ENCODE assay signal across 21 mouse cellular contexts in the genomic region with DNA sequence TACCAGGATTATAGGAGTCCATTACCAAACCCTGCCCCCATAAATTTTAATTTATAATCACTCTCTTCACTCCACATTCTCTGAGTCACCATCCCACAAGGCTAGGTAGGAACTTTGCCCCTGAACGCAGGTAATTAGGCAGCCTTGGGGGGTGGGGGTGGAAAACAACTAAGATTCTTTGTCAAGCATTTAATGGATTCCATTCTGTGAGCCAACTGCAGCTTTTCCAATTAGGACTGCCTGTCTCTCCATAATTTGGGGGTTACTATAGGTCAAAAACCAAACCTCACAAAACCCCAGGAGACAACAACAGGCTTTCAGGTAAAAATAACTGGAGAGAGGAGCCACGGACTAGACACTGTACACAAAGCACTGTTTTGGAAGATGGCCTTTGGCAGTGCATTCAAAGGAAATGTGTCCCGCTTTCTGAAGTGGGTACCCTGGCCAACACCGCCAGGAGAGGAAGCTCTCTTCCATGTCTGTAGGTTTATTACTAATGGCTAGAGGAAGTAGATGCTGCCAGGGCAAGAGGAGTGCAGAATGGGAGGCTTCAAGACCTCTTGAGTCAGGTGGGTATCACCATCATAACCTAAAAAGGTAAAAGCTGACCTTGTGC. TPM values are rescaled to one million over a fixed set of nuclear protein-coding genes. Genes with fewer than 3 reads are reported as not detected.
DNase-seq lines count a peak whose midpoint lies in the region; ATAC-seq and TF ChIP-seq lines count a peak whose summit lies in the region.
"Had no signal": no experiment of that assay in that cellular context is flagged by ENCODE, and none has a peak within 500 bp of the region (broad histone marks: within the 10 kb centered on the region; RNA-seq: fewer than 3 reads in every experiment).

No protein-coding gene starts in this region.

- no peak overlapping the region; the same call in 1 of the 2 replicates for H3K9ac ChIP-seq in heart, adult 2 months (ENCODE audit: low read depth, low read length)
- no peak overlapping the region for H3K9ac ChIP-seq in kidney, embryonic 15.5 days
- H3K9ac ChIP-seq: forebrain, embryonic 13.5 days; forebrain, postnatal 0 days; heart, embryonic 15.5 days; hindbrain, embryonic 15.5 days had no signal

- intact Hi-C loops in heart, adult 2 months (cut with DNase I), result no loop called here

- H3K4me2 ChIP-seq in kidney, embryonic 15.5 days, result no peak overlapping the region
- H3K4me2 ChIP-seq: forebrain, embryonic 13.5 days; heart, embryonic 11.5 days; heart, embryonic 15.5 days; hindbrain, embryonic 15.5 days had no signal

- no peak for TF ChIP-seq POLR2A in cerebellum, adult 2 months (IDR thresholded peaks at IDR 0.05; ENCODE audit: borderline replicate concordance, insufficient read depth, low read length)
- no peak for TF ChIP-seq POLR2A in heart, adult 2 months (IDR thresholded peaks at IDR 0.05; ENCODE audit: insufficient read depth, low read depth, low read length)

- peaks cover 11% of the 10 kb centered on the region for H3K36me3 ChIP-seq in heart, adult 2 months (ENCODE audit: control insufficient read depth, insufficient read depth, low read length)
- H3K36me3 ChIP-seq in kidney, embryonic 15.5 days, result peaks cover 3% of the 10 kb centered on the region
- H3K36me3 ChIP-seq: heart, embryonic 15.5 days; hindbrain, embryonic 15.5 days had no signal

- 0 out of 2 replicates have a peak overlapping the region, but pooled peaks have one; percentile 34 for H3K27ac ChIP-seq in cerebellum, adult 2 months (ENCODE audit: insufficient read depth, low read length)
- peak overlapping the region; percentile 93 for H3K27ac ChIP-seq in heart, adult 2 months
- no peak overlapping the region for H3K27ac ChIP-seq in kidney, embryonic 15.5 days
- H3K27ac ChIP-seq: forebrain, embryonic 13.5 days; heart, embryonic 15.5 days; hindbrain, embryonic 15.5 days had no signal

- H3K9me3 ChIP-seq in kidney, embryonic 15.5 days (replicated peaks), result no peaks in the 10 kb centered on the region
- H3K9me3 ChIP-seq: forebrain, embryonic 13.5 days; G1E; heart, embryonic 15.5 days; hindbrain, embryonic 15.5 days had no signal

- WGBS in cerebellum, adult 2 months, result 32% methylated on average over 4 of the region's 4 CpGs
- WGBS in heart, adult 2 months, result 54% methylated on average over 4 of the region's 4 CpGs
- WGBS in kidney, embryonic 15.5 days, result 83% methylated on average over 4 of the region's 4 CpGs

- H3K4me1 ChIP-seq in cerebellum, adult 2 months (ENCODE audit: control insufficient read depth, insufficient read depth, low read length), result peaks cover 48% of the 10 kb centered on the region
- peaks cover 46% of the 10 kb centered on the region for H3K4me1 ChIP-seq in heart, adult 2 months (ENCODE audit: control insufficient read depth, insufficient read depth, low read length)
- H3K4me1 ChIP-seq in kidney, embryonic 15.5 days, result peaks cover 14% of the 10 kb centered on the region; the same call in 1 of the 2 replicates

- TF ChIP-seq EP300 in heart, adult 2 months (IDR thresholded peaks at IDR 0.05; ENCODE audit: insufficient read depth, low read depth, low read length), result no peak

- H3K79me2 ChIP-seq in heart, adult 2 months (replicated peaks; ENCODE audit: control insufficient read depth, insufficient read depth, low read length), result no peaks in the 10 kb centered on the region

- no peak for TF ChIP-seq CTCF in cerebellum, adult 2 months (IDR thresholded peaks at IDR 0.05; ENCODE audit: borderline replicate concordance, insufficient read depth, low read depth, low read length)
- TF ChIP-seq CTCF in heart, adult 2 months (IDR thresholded peaks at IDR 0.05), result no peak

- H3K4me3 ChIP-seq in cerebellum, adult 2 months (replicated peaks; ENCODE audit: insufficient read depth, low read depth, low read length), result no peak overlapping the region
- H3K4me3 ChIP-seq in heart, adult 2 months, result no peak overlapping the region
- H3K4me3 ChIP-seq in kidney, embryonic 15.5 days (replicated peaks), result no peak overlapping the region
- H3K4me3 ChIP-seq: forebrain, embryonic 13.5 days; heart, embryonic 15.5 days; hindbrain, embryonic 15.5 days had no signal

- peak in 1 of 2 experiments; percentile 59 for DNase-seq in cerebellum, adult 2 months
- no peak for DNase-seq in heart, adult 2 months
- DNase-seq in heart, adult 8-10 months (ENCODE audit: low spot score), result no peak
- peak; percentile 33 to 42 for DNase-seq in kidney, postnatal 36 days
- DNase-seq in Muller cell, postnatal 12 days (ENCODE audit: inconsistent ontology term), result peak; percentile 45
- DNase-seq: adrenal gland, postnatal 10 days; B cell, adult 2 months; forebrain, postnatal 0 days; gastrocnemius, postnatal 36 days; heart, adult 11 months; heart, postnatal 36 days had no signal

- ATAC-seq in cerebellum, adult (ENCODE audit: insufficient number of reproducible peaks, low FRiP score, low TSS enrichment), result no peak
- no peak for ATAC-seq in kidney, embryonic 15.5 days (replicated peaks; ENCODE audit: low FRiP score)
- ATAC-seq: forebrain, embryonic 13.5 days; forebrain, postnatal 0 days had no signal

- H3K27me3 ChIP-seq in cerebellum, adult 2 months (ENCODE audit: control insufficient read depth, insufficient read depth, low read length), result no peaks in the 10 kb centered on the region
- no peaks in the 10 kb centered on the region for H3K27me3 ChIP-seq in heart, adult 2 months (ENCODE audit: control insufficient read depth, insufficient read depth, low read length)
- no peaks in the 10 kb centered on the region for H3K27me3 ChIP-seq in kidney, embryonic 15.5 days
- H3K27me3 ChIP-seq: forebrain, embryonic 13.5 days; heart, embryonic 15.5 days; hindbrain, embryonic 15.5 days had no signal

RNA-seq across cellular contexts. Expression of gene Rflnb, which starts 13.3 kb away (rescaled TPM):
- 15.7 and 18.4 TPM in 2 replicates for polyA plus RNA-seq in cerebellum, adult 2 months (2012; rRNA removed)
- total RNA-seq in heart, adult 2 months (2021), result 10 to 100 TPM; 30.7 to 36.7 TPM
- polyA plus RNA-seq in heart, adult 2 months (2012; rRNA removed), result 18.5 and 34.4 TPM in 2 replicates
- total RNA-seq in heart, adult 8-10 months (2022), result 10 to 100 TPM; 21.5 to 40.9 (median 26.7) TPM
- polyA plus RNA-seq in kidney, embryonic 15.5 days (2015; fragmentation: Nextera tagmentation; extraction: Ambion mirVana), result 27.7 and 30.6 TPM in 2 replicates

RNA-seq across cellular contexts. Expression of gene 1700016K19Rik, which starts 41.2 kb away (rescaled TPM):
- 1.1 and 1.5 TPM in 2 replicates for polyA plus RNA-seq in cerebellum, adult 2 months (2012; rRNA removed)
- total RNA-seq in heart, adult 2 months (2021), result not detected
- 1.3 TPM in 1 of 2 replicates, not detected in the other for polyA plus RNA-seq in heart, adult 2 months (2012; rRNA removed)
- total RNA-seq in heart, adult 8-10 months (2022), result not detected
- polyA plus RNA-seq in kidney, embryonic 15.5 days (2015; fragmentation: Nextera tagmentation; extraction: Ambion mirVana), result 0.40 TPM in 1 of 2 replicates, not detected in the other
- total RNA-seq: adrenal gland, postnatal 10 days; adrenal gland, postnatal 4 days; gastrocnemius, adult 8-10 months; gastrocnemius, postnatal 36 days; heart, postnatal 36 days had no signal
- polyA plus RNA-seq: CD4-positive, CD25-positive, alpha-beta regulatory T cell, adult 4 months; G1E; heart, embryonic 11.5 days had no signal

Comparison
In these comparisons a context has a peak if more than half of its experiments do, and no peak if none do; other contexts are left out.
1. DNase-seq: peak in kidney, postnatal 36 days (2 of 2) and Muller cell, postnatal 12 days (single experiment); none in heart, adult 2 months (0 of 2) and heart, adult 8-10 months (single experiment).